In the genomic region with DNA sequence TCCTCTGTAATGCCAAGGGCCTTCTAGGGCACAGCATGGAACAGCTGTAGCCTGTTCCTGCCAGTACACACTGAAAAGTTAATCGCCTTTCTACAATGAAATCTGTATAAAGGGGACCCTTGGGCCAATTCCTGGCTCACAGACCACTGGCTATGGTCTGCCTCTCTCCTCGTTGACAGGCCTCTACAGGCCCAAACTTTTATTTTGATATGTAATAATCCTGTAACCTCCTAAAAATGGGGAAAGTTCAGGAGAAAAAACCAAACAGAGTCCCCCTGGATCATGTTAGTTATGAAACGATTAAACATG, we compare ENCODE assay signal across 8 mouse cellular contexts. TPM values are rescaled to one million over a fixed set of nuclear protein-coding genes. Genes with fewer than 3 reads are reported as not detected.
A peak's percentile ranks its signal among the peaks of the same experiment; 100 is the strongest.
DNase-seq lines count a peak whose midpoint lies in the region; ATAC-seq and TF ChIP-seq lines count a peak whose summit lies in the region.

No protein-coding gene starts in this region.

- H3K9ac ChIP-seq in limb, embryonic 12.5 days (replicated peaks): peak overlapping the region; percentile 89; the same call in 1 of the 2 replicates
- peak overlapping the region; percentile 92 for H3K9ac ChIP-seq in stomach, embryonic 14.5 days (replicated peaks; ENCODE audit: low read depth, low read length)

- TF ChIP-seq CTCF in cerebellum, adult 2 months (IDR thresholded peaks at IDR 0.05; ENCODE audit: borderline replicate concordance, insufficient read depth, low read depth, low read length): no peak

- no peak for ATAC-seq in cerebellum, adult (ENCODE audit: insufficient number of reproducible peaks, low FRiP score, low TSS enrichment)
- ATAC-seq in megakaryocyte, adult 5-6 weeks (ENCODE audit: poor library complexity, severe bottlenecking): no peak
- ATAC-seq in limb, embryonic 12.5 days (ENCODE audit: insufficient number of reproducible peaks, insufficient read depth, low FRiP score, low TSS enrichment, low read depth): no peak
- no peak for ATAC-seq in stomach, embryonic 14.5 days (ENCODE audit: insufficient number of reproducible peaks, insufficient read depth, low FRiP score, low read depth)

- peak overlapping the region; percentile 79 for H3K4me2 ChIP-seq in limb, embryonic 12.5 days
- peak overlapping the region; percentile 76 for H3K4me2 ChIP-seq in stomach, embryonic 14.5 days (replicated peaks; ENCODE audit: low read depth, low read length)

- no peak for TF ChIP-seq POLR2A in cerebellum, adult 2 months (IDR thresholded peaks at IDR 0.05; ENCODE audit: borderline replicate concordance, insufficient read depth, low read length)

- H3K9me3 ChIP-seq in megakaryocyte, embryonic 14.5 days: no peaks in the 10 kb centered on the region
- no peaks in the 10 kb centered on the region for H3K9me3 ChIP-seq in limb, embryonic 12.5 days
- no peaks in the 10 kb centered on the region for H3K9me3 ChIP-seq in stomach, embryonic 14.5 days (ENCODE audit: control insufficient read depth, low read depth, low read length)

- WGBS in cerebellum, adult 2 months: 10% methylated on average over 3 of the region's 3 CpGs
- WGBS in limb, embryonic 12.5 days: 62% methylated on average over 3 of the region's 3 CpGs
- 43% methylated on average over 3 of the region's 3 CpGs for WGBS in stomach, embryonic 14.5 days

- no peak overlapping the region for H3K4me3 ChIP-seq in cerebellum, adult 2 months (replicated peaks; ENCODE audit: insufficient read depth, low read depth, low read length)
- peak overlapping the region; percentile 92 for H3K4me3 ChIP-seq in megakaryocyte, embryonic 14.5 days (replicated peaks)
- H3K4me3 ChIP-seq in limb, embryonic 12.5 days (replicated peaks): peak overlapping the region; percentile 92
- peak overlapping the region; percentile 88 for H3K4me3 ChIP-seq in stomach, embryonic 14.5 days (ENCODE audit: low read depth, low read length)

- peak overlapping the region; percentile 100 for H3K27ac ChIP-seq in cerebellum, adult 2 months (ENCODE audit: insufficient read depth, low read length)
- no peak overlapping the region; the same call in 1 of the 2 replicates for H3K27ac ChIP-seq in limb, embryonic 12.5 days
- peak overlapping the region; percentile 96 for H3K27ac ChIP-seq in stomach, embryonic 14.5 days (ENCODE audit: low read length)

- no peak for DNase-seq in cerebellum, adult 2 months
- no peak for DNase-seq in right cerebral cortex, postnatal 10 days (ENCODE audit: low spot score in 2 of 2)
- no peak for DNase-seq in embryo, embryonic 9.5 days (ENCODE audit: extremely low spot score)

- peaks cover 35% of the 10 kb centered on the region for H3K4me1 ChIP-seq in cerebellum, adult 2 months (ENCODE audit: control insufficient read depth, insufficient read depth, low read length)
- H3K4me1 ChIP-seq in megakaryocyte, embryonic 14.5 days: peaks cover 75% of the 10 kb centered on the region
- H3K4me1 ChIP-seq in limb, embryonic 12.5 days (replicated peaks): peaks cover 19% of the 10 kb centered on the region
- peaks cover 18% of the 10 kb centered on the region for H3K4me1 ChIP-seq in stomach, embryonic 14.5 days (ENCODE audit: control insufficient read depth, insufficient read depth, low read length)

- peaks cover 7% of the 10 kb centered on the region for H3K36me3 ChIP-seq in megakaryocyte, embryonic 14.5 days (replicated peaks; ENCODE audit: low read length)
- H3K36me3 ChIP-seq in limb, embryonic 12.5 days: peaks cover 4% of the 10 kb centered on the region; the same call in 1 of the 2 replicates
- no peaks in the 10 kb centered on the region for H3K36me3 ChIP-seq in stomach, embryonic 14.5 days (ENCODE audit: control insufficient read depth, insufficient read depth, low read length)

- H3K27me3 ChIP-seq in cerebellum, adult 2 months (ENCODE audit: control insufficient read depth, insufficient read depth, low read length): no peaks in the 10 kb centered on the region
- peaks cover 2% of the 10 kb centered on the region for H3K27me3 ChIP-seq in megakaryocyte, embryonic 14.5 days (replicated peaks)
- no peaks in the 10 kb centered on the region for H3K27me3 ChIP-seq in limb, embryonic 12.5 days
- no peaks in the 10 kb centered on the region for H3K27me3 ChIP-seq in stomach, embryonic 14.5 days (ENCODE audit: control insufficient read depth, insufficient read depth, low read length)

RNA-seq across cellular contexts. Expression of gene Sp2, which starts 6.4 kb away (rescaled TPM):
- polyA plus RNA-seq in cerebellum, adult 2 months (2012; rRNA removed): 15.4 and 18.4 TPM in 2 replicates
- 34.2 and 36.6 TPM in 2 replicates for polyA plus RNA-seq in megakaryocyte, embryonic 14.5 days (2012; ENCODE audit: insufficient read depth, low replicate concordance)
- total RNA-seq in megakaryocyte, adult 5-6 weeks (2015): 45.7 and 46.6 TPM in 2 replicates
- 5.3 and 8.3 TPM in 2 replicates for total RNA-seq in megakaryocyte, adult 5-6 weeks (2017)
- 13.7 and 17.8 TPM in 2 replicates for polyA plus RNA-seq in limb, embryonic 12.5 days (2016; fragmentation: Nextera tagmentation; extraction: Ambion mirVana)
- polyA plus RNA-seq in stomach, embryonic 14.5 days (2014; fragmentation: Nextera tagmentation; extraction: Ambion mirVana): 15.7 and 19.1 TPM in 2 replicates

RNA-seq across cellular contexts. Expression of gene Pnpo, which starts 32.5 kb away (rescaled TPM):
- polyA plus RNA-seq in cerebellum, adult 2 months (2012; rRNA removed): 55.4 and 59.5 TPM in 2 replicates
- polyA plus RNA-seq in megakaryocyte, embryonic 14.5 days (2012; ENCODE audit: insufficient read depth, low replicate concordance): 2.0 and 16.6 TPM in 2 replicates
- total RNA-seq in megakaryocyte, adult 5-6 weeks (2015): 16.8 and 19.9 TPM in 2 replicates
- 29.1 and 32.8 TPM in 2 replicates for total RNA-seq in megakaryocyte, adult 5-6 weeks (2017)
- 18.4 and 19.7 TPM in 2 replicates for polyA plus RNA-seq in limb, embryonic 12.5 days (2016; fragmentation: Nextera tagmentation; extraction: Ambion mirVana)
- polyA plus RNA-seq in stomach, embryonic 14.5 days (2014; fragmentation: Nextera tagmentation; extraction: Ambion mirVana): 25.2 and 26.5 TPM in 2 replicates

RNA-seq across cellular contexts. Expression of gene Sp6, which starts 36.9 kb away (rescaled TPM):
- polyA plus RNA-seq in cerebellum, adult 2 months (2012; rRNA removed): 1.4 and 2.1 TPM in 2 replicates
- 0.77 and 1.4 TPM in 2 replicates for polyA plus RNA-seq in megakaryocyte, embryonic 14.5 days (2012; ENCODE audit: insufficient read depth, low replicate concordance)
- total RNA-seq in megakaryocyte, adult 5-6 weeks (2015): 0.13 TPM in 1 of 2 replicates, not detected in the other
- total RNA-seq in megakaryocyte, adult 5-6 weeks (2017): not detected in 2 replicates
- 6.5 and 7.7 TPM in 2 replicates for polyA plus RNA-seq in limb, embryonic 12.5 days (2016; fragmentation: Nextera tagmentation; extraction: Ambion mirVana)
- 0.15 and 0.42 TPM in 2 replicates for polyA plus RNA-seq in stomach, embryonic 14.5 days (2014; fragmentation: Nextera tagmentation; extraction: Ambion mirVana)

RNA-seq across cellular contexts. Expression of gene Prr15l, which starts 48.4 kb away (rescaled TPM):
- not detected in 2 replicates for polyA plus RNA-seq in cerebellum, adult 2 months (2012; rRNA removed)
- not detected in 2 replicates for polyA plus RNA-seq in megakaryocyte, embryonic 14.5 days (2012; ENCODE audit: insufficient read depth, low replicate concordance)
- 0.07 TPM in 1 of 2 replicates, not detected in the other for total RNA-seq in megakaryocyte, adult 5-6 weeks (2015)
- 0.16 and 0.29 TPM in 2 replicates for total RNA-seq in megakaryocyte, adult 5-6 weeks (2017)
- 0.84 and 1.1 TPM in 2 replicates for polyA plus RNA-seq in limb, embryonic 12.5 days (2016; fragmentation: Nextera tagmentation; extraction: Ambion mirVana)
- 46.8 and 48.7 TPM in 2 replicates for polyA plus RNA-seq in stomach, embryonic 14.5 days (2014; fragmentation: Nextera tagmentation; extraction: Ambion mirVana)

RNA-seq across cellular contexts. Expression of gene Scrn2, which starts 53.4 kb away (rescaled TPM):
- 12.2 and 13.9 TPM in 2 replicates for polyA plus RNA-seq in cerebellum, adult 2 months (2012; rRNA removed)
- polyA plus RNA-seq in megakaryocyte, embryonic 14.5 days (2012; ENCODE audit: insufficient read depth, low replicate concordance): 4.5 and 11.2 TPM in 2 replicates
- total RNA-seq in megakaryocyte, adult 5-6 weeks (2015): 0.48 and 1.4 TPM in 2 replicates
- 5.1 and 5.4 TPM in 2 replicates for total RNA-seq in megakaryocyte, adult 5-6 weeks (2017)
- polyA plus RNA-seq in limb, embryonic 12.5 days (2016; fragmentation: Nextera tagmentation; extraction: Ambion mirVana): 32.4 and 35.1 TPM in 2 replicates
- polyA plus RNA-seq in stomach, embryonic 14.5 days (2014; fragmentation: Nextera tagmentation; extraction: Ambion mirVana): 17.7 and 19.7 TPM in 2 replicates
